Mouse (Mus musculus) cerebral cortex, adult 2 months (tissue): Measurements from ENCODE around the gene Vmn2r10.

Source experiments
- WGBS: fragments of 180-500 bp; shearing (Covaris S2); methylation state at CpG from one replicate; pipeline ENCODE4 v1.1.7; 2018; 5-methylcytosine and 5-hydroxymethylcytosine counted together

Vmn2r10 gene

GRCm38 (mm10) chr5:109006427-109006826 lies at the start of gene Vmn2r10:
Gene Vmn2r10, minus strand, starts transcription at chr5:109006527.

GRCm38 (mm10) chr5:109055286-109055685 lies 49.0 kb upstream of the Vmn2r10 start:
- 69% methylated on average over 1 of the region's 1 CpGs for WGBS

GRCm38 (mm10) chr5:108988924-108989323 lies 17.4 kb downstream of the Vmn2r10 start:
- 71% methylated on average over 3 of the region's 3 CpGs for WGBS
